Mouse (Mus musculus): ENCODE results near the gene Hmgcs2.

DNA sequence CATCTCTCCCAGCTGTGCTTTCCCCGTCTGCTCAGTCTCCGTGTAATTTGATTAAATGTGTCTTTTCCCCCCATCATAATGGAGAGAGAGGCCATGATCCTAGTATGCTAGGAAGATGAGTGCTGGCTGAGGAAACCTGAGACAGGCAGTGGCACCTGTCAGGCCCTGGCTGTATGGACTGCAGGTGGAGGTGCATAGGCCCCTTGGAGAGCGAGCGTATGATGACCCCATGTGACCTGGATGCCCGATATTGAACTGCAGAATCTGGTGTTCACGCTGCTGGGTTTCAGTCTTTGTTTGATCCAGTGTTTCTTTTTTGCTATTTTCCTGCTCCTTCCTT, 75.8 kb downstream of the Hmgcs2 start:
- TF ChIP-seq CTCF (IDR thresholded peaks at IDR 0.05; ENCODE audit: extremely low read depth, insufficient read length, insufficient replicate concordance, low read depth, low read length) = no peak
- TF ChIP-seq POLR2A (IDR thresholded peaks at IDR 0.05; ENCODE audit: low read depth, low read length) = no peak

Measured in small intestine, adult 2 months (tissue).